Mouse (Mus musculus) neural tube, embryonic 12.5 days (tissue): ENCODE results near the gene Aes. TPM values are rescaled to one million over a fixed set of nuclear protein-coding genes. Genes with fewer than 3 reads are reported as not detected.

Experiments used
- ATAC-seq: fragments of 200-750 bp; cut with Nextera tagmentation; 2 replicates; pipeline ENCODE4 v1.8.0; 2017; ENCODE audit warnings: low read depth, mild to moderate bottlenecking, moderate TSS enrichment, moderate library complexity; ENCODE audit not compliant: low FRiP score
- H3K27ac ChIP-seq: fragments of 300-500 bp; sonication (generic); 2 replicates; pipeline ENCODE4 v1.5.1; 2016
- H3K27me3 ChIP-seq: fragments of 300-500 bp; sonication (generic); replicated peaks from 2 replicates; pipeline ENCODE4 v1.6.1; 2016; ENCODE audit warnings: mild to moderate bottlenecking
- H3K36me3 ChIP-seq: fragments of 300-500 bp; sonication (generic); 2 replicates; pipeline ENCODE4 v1.6.1; 2016; ENCODE audit warnings: mild to moderate bottlenecking
- H3K4me1 ChIP-seq: fragments of 300-500 bp; sonication (generic); 2 replicates; pipeline ENCODE4 v1.6.1; 2016
- H3K4me2 ChIP-seq: fragments of 300-500 bp; sonication (generic); replicated peaks from 2 replicates; pipeline ENCODE4 v1.6.1; 2016; ENCODE audit warnings: mild to moderate bottlenecking
- H3K4me3 ChIP-seq: fragments of 300-500 bp; sonication (generic); 2 replicates; pipeline ENCODE4 v1.5.1; 2016
- H3K9ac ChIP-seq: fragments of 300-500 bp; sonication (generic); 2 replicates; pipeline ENCODE4 v1.6.1; 2016; ENCODE audit warnings: mild to moderate bottlenecking
- H3K9me3 ChIP-seq: fragments of 300-500 bp; sonication (generic); 2 replicates; pipeline ENCODE4 v1.6.1; 2016; ENCODE audit warnings: mild to moderate bottlenecking
- WGBS: fragments of 180-500 bp; shearing (Covaris S2); methylation state at CpG from one replicate; pipeline ENCODE4 v1.1.7; 2016; 5-methylcytosine and 5-hydroxymethylcytosine counted together
- polyA plus RNA-seq: library from polyadenylated mRNA; unstranded; fragments of >200 nt; fragmentation: Nextera tagmentation; extraction: Ambion mirVana; gene quantifications from 2 replicates; pipeline ENCODE4 v1.2.1, GENCODE M21; 2016

Aes gene
- polyA plus RNA-seq, 1 experiment from 2014 or later, result 569 TPM

DNA sequence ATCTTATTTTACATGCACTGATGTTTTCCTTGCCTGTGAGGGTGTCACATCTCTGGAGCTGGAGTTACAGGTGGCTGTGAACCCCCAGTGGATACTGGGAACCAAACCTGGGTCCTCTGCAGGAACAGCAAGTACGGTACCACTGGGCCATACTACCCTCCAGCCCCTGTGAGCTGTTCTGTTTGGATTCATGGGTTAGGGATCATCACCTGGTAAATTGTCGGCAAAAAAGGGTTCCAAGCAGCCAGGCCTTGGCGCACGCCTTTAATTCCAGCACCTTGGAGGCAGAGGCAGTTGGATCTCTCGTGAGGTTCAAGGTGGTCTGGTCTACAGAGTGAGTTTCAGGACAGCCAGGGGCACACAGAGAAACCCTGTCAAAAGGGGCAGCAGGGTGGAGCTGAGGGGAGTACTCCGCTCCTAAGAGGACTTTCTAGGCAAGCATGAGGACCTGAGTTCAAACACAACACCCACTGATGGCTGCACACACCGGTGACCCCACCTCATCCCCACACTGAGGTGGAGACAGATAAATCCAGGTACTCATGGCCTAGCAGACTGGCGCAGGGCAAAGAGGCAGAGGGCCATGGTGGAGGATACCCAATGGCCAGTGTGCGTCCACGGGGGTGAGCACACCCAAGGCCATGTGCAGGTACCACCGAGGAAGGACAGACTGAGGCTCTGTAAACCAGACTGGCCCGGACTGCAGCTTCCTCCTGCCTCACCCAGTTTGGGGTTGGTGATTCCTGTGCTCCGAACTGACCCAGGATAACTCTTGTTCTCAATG lies 12.3 kb upstream of the Aes start:
- H3K4me3 ChIP-seq, result no peak overlapping the region
- H3K4me1 ChIP-seq, result peaks cover 30% of the 10 kb centered on the region
- no peak for ATAC-seq
- H3K4me2 ChIP-seq, result no peak overlapping the region
- H3K27ac ChIP-seq, result no peak overlapping the region
- H3K9ac ChIP-seq, result no peak overlapping the region
- H3K27me3 ChIP-seq, result no peaks in the 10 kb centered on the region
- no peaks in the 10 kb centered on the region for H3K36me3 ChIP-seq
- H3K9me3 ChIP-seq, result no peaks in the 10 kb centered on the region
- WGBS, result 93% methylated on average over 13 of the region's 13 CpGs

- Histone ChIP-seq H3K4me3 (no peak overlapping the region), H3K36me3 (no peaks in the 10 kb centered on the region), H3K4me1 (peaks cover 10% of the 10 kb centered on the region), H3K9me3 (no peaks in the 10 kb centered on the region), H3K9ac (no peak overlapping the region), H3K27me3 (no peaks in the 10 kb centered on the region), H3K27ac (no peak overlapping the region), H3K4me2 (no peak overlapping the region)
- no peak for ATAC-seq
- 67% methylated on average over 5 of the region's 5 CpGs for WGBS
Measured at GRCm38 (mm10) chr10:81548944-81549343, 10.3 kb upstream of the Aes start.

DNA sequence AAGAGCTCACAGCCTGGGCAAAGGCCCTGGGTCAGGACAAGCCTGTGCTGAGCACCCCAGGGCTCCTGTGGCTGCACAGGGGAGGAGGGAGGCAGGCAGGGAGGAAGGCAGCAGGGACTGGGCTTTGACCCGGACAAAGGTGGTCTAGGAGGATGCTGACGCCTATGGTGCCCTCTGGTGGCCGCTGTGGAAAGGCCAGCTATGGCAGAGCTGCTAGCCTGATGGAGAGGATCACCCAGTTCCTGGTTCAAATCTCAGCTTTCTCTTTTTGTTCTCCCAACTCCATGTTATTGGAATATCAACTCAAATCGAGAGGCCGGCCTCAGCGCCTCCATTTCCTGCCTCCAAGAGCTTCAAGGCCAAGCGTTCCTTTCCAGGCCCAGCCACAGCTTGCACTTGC lies 9.0 kb upstream of the Aes start:
- ATAC-seq, result no peak
- 13% methylated on average over 7 of the region's 7 CpGs for WGBS

DNA sequence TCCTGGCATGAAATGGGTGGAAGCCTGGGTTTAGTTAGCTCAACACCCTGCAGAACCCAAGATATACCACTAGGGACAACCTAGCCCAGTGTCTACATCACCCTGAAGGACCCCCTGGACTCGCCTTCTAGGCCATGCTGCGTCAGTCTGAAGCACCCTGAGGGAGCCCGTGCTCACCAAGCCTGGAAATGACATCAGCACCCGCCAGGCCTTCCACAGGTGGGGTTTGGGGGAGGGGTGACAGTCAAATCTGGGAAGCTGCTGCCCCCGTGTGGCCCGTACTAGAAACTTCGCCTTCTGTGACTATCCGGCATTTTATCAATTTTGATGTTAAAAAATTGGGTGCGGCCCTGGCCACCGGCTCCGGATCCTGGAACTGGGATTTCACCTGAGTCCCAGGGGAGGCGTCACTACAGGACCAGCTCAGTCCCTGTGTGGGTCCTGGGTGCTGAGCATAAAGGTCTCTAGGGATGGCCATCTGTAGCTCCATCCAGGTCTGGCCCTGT lies 7.6 kb upstream of the Aes start:
- peak; percentile 70 for ATAC-seq

More for the DNA sequence above, 9.0 kb upstream of the Aes start:
- no peak overlapping the region for H3K4me2 ChIP-seq
- no peak overlapping the region for H3K4me3 ChIP-seq
- no peaks in the 10 kb centered on the region for H3K36me3 ChIP-seq
- no peak overlapping the region for H3K27ac ChIP-seq
- H3K9ac ChIP-seq, result no peak overlapping the region
- H3K9me3 ChIP-seq, result no peaks in the 10 kb centered on the region
- H3K27me3 ChIP-seq, result no peaks in the 10 kb centered on the region
- peaks cover 3% of the 10 kb centered on the region; the same call in 1 of the 2 replicates for H3K4me1 ChIP-seq

DNA sequence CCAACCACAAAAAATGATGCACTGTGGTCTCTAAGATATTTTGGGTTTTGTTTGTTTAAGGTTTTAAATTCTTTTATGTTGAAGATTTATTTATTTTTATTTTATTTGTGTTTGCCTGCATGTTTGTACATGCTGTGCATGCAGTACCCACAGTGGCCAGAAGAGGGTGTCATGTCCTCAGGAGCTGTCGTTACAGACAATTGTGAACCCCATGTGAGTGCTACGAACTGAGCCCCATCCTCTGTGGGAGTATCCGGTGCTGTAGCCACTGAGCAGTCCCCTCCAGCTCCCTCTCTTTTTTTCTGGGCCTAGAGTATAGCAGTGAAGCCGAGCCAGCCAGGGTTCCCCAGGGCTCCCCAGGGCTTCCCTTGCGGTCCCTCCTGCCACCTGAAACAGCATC lies 6.1 kb upstream of the Aes start:
- Histone ChIP-seq H3K9ac (no peak overlapping the region), H3K36me3 (no peaks in the 10 kb centered on the region), H3K4me2 (no peak overlapping the region), H3K27ac (no peak overlapping the region), H3K9me3 (no peaks in the 10 kb centered on the region), H3K4me3 (no peak overlapping the region), H3K27me3 (no peaks in the 10 kb centered on the region), H3K4me1 (no peaks in the 10 kb centered on the region)
- ATAC-seq, result no peak
- WGBS, result 88% methylated on average over 5 of the region's 5 CpGs

More for the DNA sequence above, 7.6 kb upstream of the Aes start:
- no peaks in the 10 kb centered on the region for H3K27me3 ChIP-seq
- H3K4me2 ChIP-seq, result no peak overlapping the region
- H3K36me3 ChIP-seq, result no peaks in the 10 kb centered on the region
- H3K4me1 ChIP-seq, result no peaks in the 10 kb centered on the region
- no peaks in the 10 kb centered on the region for H3K9me3 ChIP-seq
- 6% methylated on average over 12 of the region's 12 CpGs for WGBS
- H3K27ac ChIP-seq, result no peak overlapping the region
- no peak overlapping the region for H3K4me3 ChIP-seq
- no peak overlapping the region for H3K9ac ChIP-seq

- no peak overlapping the region for H3K27ac ChIP-seq
- 80% methylated on average over 6 of the region's 6 CpGs for WGBS
- no peak overlapping the region for H3K4me3 ChIP-seq
- no peaks in the 10 kb centered on the region for H3K4me1 ChIP-seq
- ATAC-seq, result no peak
- no peak overlapping the region for H3K9ac ChIP-seq
- H3K9me3 ChIP-seq, result no peaks in the 10 kb centered on the region
- no peak overlapping the region for H3K4me2 ChIP-seq
- H3K36me3 ChIP-seq, result no peaks in the 10 kb centered on the region
- no peaks in the 10 kb centered on the region for H3K27me3 ChIP-seq
Measured at GRCm38 (mm10) chr10:81553807-81554755, 5.2 kb upstream of the Aes start.

- Histone ChIP-seq H3K9ac (no peak overlapping the region), H3K36me3 (peaks cover 1% of the 10 kb centered on the region; the same call in 1 of the 2 replicates), H3K27me3 (no peaks in the 10 kb centered on the region), H3K4me2 (no peak overlapping the region), H3K9me3 (no peaks in the 10 kb centered on the region), H3K27ac (no peak overlapping the region), H3K4me1 (peaks cover 16% of the 10 kb centered on the region), H3K4me3 (no peak overlapping the region)
- ATAC-seq, result no peak
- WGBS, result 80% methylated on average over 3 of the region's 3 CpGs
Measured at GRCm38 (mm10) chr10:81556282-81556681, 3.0 kb upstream of the Aes start.

DNA sequence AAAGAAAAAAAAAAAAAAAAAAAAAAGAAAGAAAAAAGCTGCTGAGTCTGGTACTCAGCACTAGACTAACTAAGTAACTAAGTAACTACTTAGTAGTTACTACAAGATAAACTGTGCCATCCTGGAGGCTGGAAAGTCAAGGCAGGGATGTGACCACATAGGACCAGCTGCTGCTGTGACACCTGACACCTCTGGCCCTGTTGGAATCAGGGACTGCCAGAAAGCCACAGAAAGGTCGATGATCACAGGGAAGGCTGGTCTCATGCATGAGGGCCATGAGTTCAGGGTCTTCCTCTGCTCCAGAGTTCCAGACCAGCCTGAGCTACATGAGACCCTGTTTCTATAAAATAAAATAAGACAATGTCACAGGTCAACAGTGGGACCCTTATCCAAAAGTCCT lies 1.8 kb upstream of the Aes start:
- H3K4me1 ChIP-seq, result peaks cover 19% of the 10 kb centered on the region
- H3K4me2 ChIP-seq, result no peak overlapping the region
- H3K27me3 ChIP-seq, result no peaks in the 10 kb centered on the region
- H3K9me3 ChIP-seq, result no peaks in the 10 kb centered on the region
- no peak overlapping the region for H3K27ac ChIP-seq
- WGBS, result 20% methylated on average over 1 of the region's 1 CpGs
- ATAC-seq, result no peak
- no peak overlapping the region for H3K4me3 ChIP-seq
- H3K9ac ChIP-seq, result no peak overlapping the region
- H3K36me3 ChIP-seq, result peaks cover 5% of the 10 kb centered on the region

- 2% methylated on average over 28 of the region's 36 CpGs for WGBS
- peaks cover 13% of the 10 kb centered on the region; the same call in 1 of the 2 replicates for H3K27me3 ChIP-seq
- peak; percentile 54 for ATAC-seq
- H3K9ac ChIP-seq, result peak overlapping the region; percentile 96
- peak overlapping the region; percentile 85 for H3K4me3 ChIP-seq
- peaks cover 19% of the 10 kb centered on the region for H3K36me3 ChIP-seq
- H3K4me2 ChIP-seq, result peak overlapping the region; percentile 97
- H3K4me1 ChIP-seq, result peaks cover 42% of the 10 kb centered on the region
- H3K27ac ChIP-seq, result peak overlapping the region; percentile 68
- H3K9me3 ChIP-seq, result no peaks in the 10 kb centered on the region
Measured at GRCm38 (mm10) chr10:81559627-81560539, 595 bp downstream of the Aes start.

DNA sequence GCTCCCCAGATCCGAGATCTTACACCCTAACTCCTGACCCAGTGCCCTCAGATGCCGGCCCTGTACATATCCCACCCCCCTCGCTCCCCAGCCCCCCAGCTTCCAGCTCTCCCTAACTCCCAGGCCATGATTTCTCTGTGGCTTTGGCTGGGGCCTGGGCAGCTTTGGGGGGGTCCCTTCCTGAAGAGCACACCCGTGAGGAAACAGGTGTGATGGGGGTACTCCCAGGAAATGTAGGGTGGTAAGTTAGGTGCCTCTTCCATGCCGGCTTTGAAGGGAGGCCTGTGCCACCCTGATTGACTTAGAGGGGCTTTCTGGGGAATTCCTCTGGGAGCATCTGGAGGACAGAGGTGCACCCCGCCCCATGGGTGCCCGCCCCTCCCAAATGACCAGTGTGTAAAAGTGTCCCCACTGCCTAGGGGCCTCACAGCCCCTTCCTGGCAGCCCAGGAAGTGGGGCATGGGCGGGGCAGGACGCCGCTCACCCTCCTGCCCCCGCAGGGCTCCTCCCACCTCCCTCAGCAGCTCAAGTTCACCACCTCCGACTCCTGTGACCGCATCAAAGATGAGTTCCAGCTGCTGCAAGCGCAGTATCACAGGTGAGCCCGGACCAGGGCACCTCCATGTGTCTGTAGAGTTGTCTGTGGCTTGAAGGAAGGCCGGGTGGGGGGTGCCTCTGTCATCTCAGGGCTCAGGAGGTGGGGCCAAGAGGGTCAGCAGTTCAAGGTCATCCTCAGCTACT lies 1.6 kb downstream of the Aes start:
- peaks cover 42% of the 10 kb centered on the region for H3K4me1 ChIP-seq
- H3K9ac ChIP-seq, result peak overlapping the region; percentile 96
- H3K27ac ChIP-seq, result no peak overlapping the region
- H3K36me3 ChIP-seq, result peaks cover 29% of the 10 kb centered on the region
- WGBS, result 22% methylated on average over 16 of the region's 16 CpGs
- ATAC-seq, result no peak
- peak overlapping the region; percentile 85 for H3K4me3 ChIP-seq
- peak overlapping the region; percentile 97 for H3K4me2 ChIP-seq
- no peaks in the 10 kb centered on the region for H3K9me3 ChIP-seq
- H3K27me3 ChIP-seq, result peaks cover 22% of the 10 kb centered on the region

DNA sequence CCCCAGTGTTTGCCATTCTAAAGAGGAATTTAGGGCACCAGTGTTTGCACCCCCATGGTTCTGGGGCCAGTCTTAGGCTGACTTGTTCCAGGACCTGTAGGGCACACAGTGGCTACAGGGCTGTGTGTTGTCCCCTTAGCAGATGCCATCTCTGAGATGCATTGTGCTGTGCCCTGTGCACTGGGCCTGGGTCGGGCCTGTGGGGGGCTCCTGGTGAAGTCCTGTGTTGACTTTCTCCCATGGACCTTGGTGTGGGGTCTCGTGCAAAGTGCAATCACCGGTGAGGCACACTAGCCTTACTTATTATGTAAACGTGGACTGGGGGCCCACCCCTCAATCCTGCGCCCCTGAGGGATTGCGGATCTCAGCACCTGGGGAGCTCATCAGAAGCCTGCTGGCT lies 3.1 kb downstream of the Aes start:
- no peak overlapping the region for H3K9ac ChIP-seq
- WGBS, result 82% methylated on average over 6 of the region's 6 CpGs
- H3K27me3 ChIP-seq, result peaks cover 37% of the 10 kb centered on the region
- peak overlapping the region; percentile 48; the same call in 1 of the 2 replicates for H3K4me2 ChIP-seq
- H3K36me3 ChIP-seq, result peaks cover 35% of the 10 kb centered on the region
- H3K4me1 ChIP-seq, result peaks cover 42% of the 10 kb centered on the region
- no peak for ATAC-seq
- H3K9me3 ChIP-seq, result no peaks in the 10 kb centered on the region
- H3K27ac ChIP-seq, result no peak overlapping the region
- no peak overlapping the region for H3K4me3 ChIP-seq
